Mouse (Mus musculus) left cerebral cortex, postnatal 4 days (tissue): ENCODE measurements around the gene Trp53i13. TPM values are rescaled to one million over a fixed set of nuclear protein-coding genes. Genes with fewer than 3 reads are reported as not detected.
"Not testable (repeated sequence)": the region's sequence is repeated elsewhere in the genome, so short reads cannot be mapped to it uniquely, and the experiment has no call there.

ENCODE experiments used
- DNase-seq: peaks from one replicate; pipeline ENCODE4 v3.0.0-alpha.2; 2022
- intact Hi-C: fragments of 180-260 bp; cut with DNase I; formaldehyde crosslinking; loops from one replicate; pipeline ENCODE4 v1.15.1; 2025
- total RNA-seq, 2 experiments: library from RNA; stranded (reverse); gene quantifications; 2 replicates each; pipeline ENCODE4 v1.2.3; 2021

The Trp53i13 gene
- total RNA-seq = 1 to 10 TPM; 5.8 TPM

DNA sequence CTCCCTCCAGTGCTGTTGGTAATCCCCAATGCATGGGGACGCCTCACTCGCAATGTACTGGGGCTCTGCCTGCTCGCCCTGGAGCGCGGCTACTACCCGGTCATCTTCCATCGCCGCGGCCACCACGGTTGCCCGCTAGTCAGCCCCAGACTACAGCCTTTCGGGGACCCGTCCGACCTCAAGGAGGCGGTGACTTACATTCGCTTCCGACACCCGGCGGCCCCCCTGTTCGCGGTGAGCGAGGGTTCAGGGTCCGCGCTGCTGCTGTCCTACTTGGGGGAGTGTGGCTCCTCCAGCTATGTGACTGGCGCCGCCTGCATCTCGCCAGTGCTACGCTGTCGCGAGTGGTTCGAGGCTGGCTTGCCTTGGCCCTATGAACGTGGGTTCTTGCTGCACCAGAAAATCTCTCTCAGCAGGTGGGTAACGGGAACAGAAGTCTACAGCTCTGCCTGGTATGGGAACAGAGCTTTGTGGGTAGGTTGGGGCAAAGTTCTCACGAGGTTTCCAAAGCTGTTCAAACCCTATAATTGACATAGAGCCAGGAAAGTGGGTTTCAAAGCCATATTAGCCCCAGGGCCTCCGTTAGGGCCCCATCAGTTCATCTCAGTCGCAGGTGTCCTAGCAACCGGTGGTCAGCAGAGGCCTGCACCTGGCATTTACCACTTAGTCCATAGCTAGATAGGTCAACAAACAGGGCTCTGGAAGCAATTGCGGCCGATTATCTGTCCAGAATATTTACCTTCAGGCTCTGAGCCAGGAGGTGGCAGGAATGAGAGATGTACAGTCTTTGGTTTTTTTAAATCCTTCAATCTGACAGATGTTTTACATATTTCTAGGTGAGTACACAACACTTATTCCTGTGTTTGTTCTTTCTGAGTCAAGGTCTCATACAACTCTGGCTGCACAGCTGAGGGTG is at the start of gene Trp53i13:
Trp53i13 (minus strand) TSS at position 344 of the 916 bp plus-strand sequence.
- no peak for DNase-seq
- intact Hi-C loops = no loop called here

DNA sequence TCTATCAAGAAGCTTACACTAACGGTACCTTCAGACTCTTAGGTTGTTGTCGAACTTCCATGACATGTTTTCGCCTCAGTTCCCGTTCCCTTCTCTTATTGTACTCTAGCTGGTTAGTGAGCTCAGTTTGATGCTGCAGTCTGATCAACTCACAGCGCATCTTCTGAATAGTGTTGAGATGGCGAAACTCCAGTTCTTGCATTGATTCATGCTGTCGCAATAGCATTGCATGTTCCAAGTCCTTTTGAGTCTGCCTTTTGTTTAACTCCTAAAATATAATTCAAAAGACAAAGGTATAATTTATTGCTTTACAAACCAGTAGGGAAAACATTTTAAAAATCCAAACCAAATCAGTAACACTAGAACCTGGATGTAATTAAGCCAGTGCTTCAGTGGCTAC is 29.5 kb upstream of the Trp53i13 start:
- intact Hi-C loops = no loop called here
- no peak for DNase-seq

GRCm38 (mm10) chr11:77532202-77532846 is 16.5 kb upstream of the Trp53i13 start:
- no peak for DNase-seq
- intact Hi-C loops = no loop called here

GRCm38 (mm10) chr11:77530862-77531261 is 15.1 kb upstream of the Trp53i13 start:
- DNase-seq = no peak
- intact Hi-C loops = no loop called here

- DNase-seq = no peak
- intact Hi-C loops = no loop called here
These were observed 13.9 kb upstream of the Trp53i13 start for GRCm38 (mm10) chr11:77529644-77530043.

DNA sequence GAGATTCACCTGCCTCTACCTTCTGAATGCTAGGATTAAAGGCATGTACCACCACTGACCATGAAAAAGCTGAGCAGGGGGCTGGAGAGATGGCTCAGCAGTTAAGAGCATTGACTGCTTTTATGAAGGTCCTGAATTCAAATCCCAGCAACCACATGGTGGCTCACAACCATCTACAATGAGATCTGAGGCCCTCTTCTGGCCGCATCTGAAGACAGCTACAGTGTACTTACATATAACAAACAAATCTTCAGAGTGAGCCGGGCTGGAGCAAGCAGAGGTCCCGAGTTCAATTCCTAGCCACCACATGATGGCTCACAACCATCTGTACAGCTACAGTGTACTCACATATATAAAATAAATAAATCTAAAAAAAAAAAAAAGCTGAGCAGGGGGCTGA is 12.6 kb upstream of the Trp53i13 start:
- DNase-seq, intact Hi-C loops: not testable (repeated sequence)

DNA sequence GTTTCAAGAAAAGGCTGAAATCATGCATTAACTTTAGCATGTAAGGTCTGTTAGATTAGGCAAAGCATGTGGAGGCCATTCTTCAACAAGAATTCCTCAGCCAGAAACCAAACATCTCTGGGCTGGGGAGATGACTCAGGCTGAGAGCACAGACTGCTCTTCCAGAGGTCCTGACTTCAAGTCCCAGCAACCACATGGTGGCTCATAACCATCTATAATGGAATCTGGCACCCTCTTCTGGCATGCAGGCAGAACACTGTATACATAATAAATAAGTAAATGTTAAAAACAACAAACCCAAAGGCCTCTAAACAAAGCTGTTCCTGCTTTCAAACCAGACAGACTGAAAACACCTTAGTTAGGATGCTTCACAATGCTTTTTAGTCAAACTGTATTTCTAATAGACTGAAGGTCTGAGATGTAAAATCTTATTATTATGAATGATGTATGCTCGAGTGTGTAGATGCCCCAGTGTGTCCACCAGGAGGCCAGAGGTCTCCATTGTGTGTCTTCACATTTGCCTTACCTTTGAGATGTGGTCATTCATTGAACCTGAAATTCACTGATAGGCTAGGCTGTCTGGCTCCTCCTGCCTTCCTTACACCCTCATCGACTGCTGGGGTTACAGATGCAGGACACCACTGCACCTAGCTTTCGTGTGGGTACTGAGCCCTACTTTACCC is 10.2 kb upstream of the Trp53i13 start:
- intact Hi-C loops = no loop called here

GRCm38 (mm10) chr11:77520601-77521529 is 5.1 kb upstream of the Trp53i13 start:
- DNase-seq = no peak
- intact Hi-C loops = no loop called here

More for the DNA sequence above, 10.2 kb upstream of the Trp53i13 start:
- DNase-seq = no peak

DNA sequence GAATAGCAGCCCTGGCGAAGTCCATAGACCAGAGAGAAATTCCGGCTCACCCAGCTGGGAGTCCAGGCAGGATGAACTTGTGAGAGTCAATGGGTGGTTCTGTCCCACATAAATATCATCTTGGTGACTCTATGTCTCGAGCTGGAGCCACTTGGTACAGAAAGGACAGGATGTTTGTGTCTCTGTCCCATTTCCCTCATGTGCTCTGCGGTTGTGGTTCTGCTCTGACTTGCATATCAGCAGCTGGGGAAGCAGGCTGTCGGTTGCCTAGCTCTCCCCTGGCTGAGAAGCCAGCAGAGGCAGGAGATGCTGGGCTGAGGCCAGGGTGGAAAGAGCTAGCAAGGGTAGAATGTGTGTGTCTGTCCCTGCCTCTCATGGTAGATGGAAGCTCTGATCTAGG is 3.3 kb upstream of the Trp53i13 start, which contains the start of gene Gm10392:
Gm10392 (minus strand) TSS at position 156 of the 400 bp plus-strand sequence.
- intact Hi-C loops = no loop called here
- no peak for DNase-seq

GRCm38 (mm10) chr11:77518051-77518798 is 2.4 kb upstream of the Trp53i13 start:
- intact Hi-C loops = no loop called here

GRCm38 (mm10) chr11:77516553-77517425 is 1.0 kb upstream of the Trp53i13 start:
- intact Hi-C loops = no loop called here
- DNase-seq = no peak

More at GRCm38 (mm10) chr11:77518051-77518798, 2.4 kb upstream of the Trp53i13 start:
- DNase-seq = no peak

DNA sequence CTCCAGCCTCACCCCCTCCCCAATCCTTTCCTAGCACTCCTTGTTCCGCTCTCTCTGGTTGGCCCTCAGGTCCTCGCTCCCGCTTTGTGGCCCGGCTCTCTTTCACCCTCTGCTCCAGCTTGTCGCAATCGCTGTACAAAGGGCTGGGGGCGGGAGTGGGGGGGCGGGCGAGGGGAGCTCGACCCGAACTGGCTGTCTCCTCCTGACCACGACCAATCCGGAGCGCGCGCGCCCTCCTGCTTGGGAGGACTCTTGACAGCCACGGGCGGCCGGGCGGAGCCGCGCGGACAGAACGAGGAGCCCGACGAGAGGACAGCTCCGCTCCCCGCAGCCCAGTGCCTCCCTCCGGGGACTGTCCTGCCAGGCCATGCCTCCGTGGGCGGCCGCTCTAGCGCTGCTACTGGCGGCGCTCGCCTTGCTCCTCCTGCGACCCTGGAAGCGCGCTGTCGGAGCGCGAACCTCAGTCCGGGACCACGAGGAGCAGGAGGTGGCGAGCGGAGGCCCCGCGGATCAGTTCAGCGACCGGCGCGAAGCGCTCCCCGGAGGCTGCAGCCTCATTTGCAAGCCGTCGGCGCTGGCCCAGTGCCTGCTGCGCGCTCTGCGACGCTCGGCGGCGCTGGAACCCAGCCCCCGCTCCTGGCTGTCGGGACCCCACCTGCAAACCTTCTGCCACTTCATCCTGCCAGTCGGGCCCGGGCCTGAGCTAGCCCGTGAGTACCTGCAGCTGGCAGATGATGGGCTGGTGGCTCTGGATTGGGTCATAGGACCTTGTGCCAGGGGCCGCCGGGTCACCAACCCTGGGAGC is 746 bp downstream of the Trp53i13 start, which contains the start of gene Abhd15:
Abhd15 (plus strand) TSS at position 290 of the 805 bp plus-strand sequence.
- intact Hi-C loops = no loop called here
- peak; percentile 74 for DNase-seq

GRCm38 (mm10) chr11:77514281-77514831 is 1.4 kb downstream of the Trp53i13 start:
- no peak for DNase-seq
- intact Hi-C loops = no loop called here

DNA sequence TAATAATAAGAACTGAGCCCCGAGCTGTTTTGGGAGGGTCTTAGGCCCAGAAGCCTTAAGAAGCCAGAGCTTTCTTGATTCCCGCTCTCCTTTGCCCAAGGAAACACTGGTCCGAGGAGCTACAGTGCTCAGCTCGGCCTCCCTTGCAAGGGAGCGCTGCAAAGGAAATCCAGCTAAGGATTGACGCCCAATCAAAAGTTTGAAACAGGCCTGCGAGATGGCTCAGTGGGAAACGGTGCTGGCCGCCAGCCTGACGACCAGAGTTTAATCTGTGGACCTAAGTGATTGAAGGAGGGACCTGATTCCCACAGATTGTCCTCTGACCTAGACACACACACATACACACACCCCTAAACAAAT is 2.0 kb downstream of the Trp53i13 start:
- intact Hi-C loops = no loop called here
- no peak for DNase-seq

- intact Hi-C loops = no loop called here
- peak; percentile 88 for DNase-seq
These were observed 2.6 kb downstream of the Trp53i13 start for GRCm38 (mm10) chr11:77512891-77513810.

GRCm38 (mm10) chr11:77511336-77511735 is 4.4 kb downstream of the Trp53i13 start:
- no peak for DNase-seq
- intact Hi-C loops = no loop called here
